Mouse (Mus musculus) left cerebral cortex, adult 6 months (tissue): Measurements from ENCODE around the gene Mmd2. TPM values are rescaled to one million over a fixed set of nuclear protein-coding genes. Genes with fewer than 3 reads are reported as not detected.

ENCODE experiments used
- long read RNA-seq, 2 experiments: library from polyadenylated mRNA; unstranded; transcript quantifications; one replicate each; pipeline ENCODE4 v2.0.0; 2019 to 2020
- polyA plus RNA-seq: library from polyadenylated mRNA; unstranded; fragments of <200 nt; fragmentation: Nextera tagmentation; gene quantifications from 2 replicates; pipeline ENCODE4 v1.2.3, GENCODE M21; 2021

Gene Mmd2
- 116 and 144 TPM in 2 replicates for polyA plus RNA-seq
- long read RNA-seq, experiment 1, transcript Mmd2-201 (7 exons, 3,317 nt) = major isoform, 1,577 of 1,770 reads
- long read RNA-seq, experiment 1, partial matches to known transcripts = 66 of 1,770 reads
- long read RNA-seq, experiment 1, other reads (novel, unspliced or antisense) = 127 of 1,770 reads
- long read RNA-seq, experiment 2, transcript Mmd2-201 (7 exons, 3,317 nt) = major isoform, 200 of 316 reads
- long read RNA-seq, experiment 2, partial matches to known transcripts = 9 of 316 reads
- long read RNA-seq, experiment 2, other reads (novel, unspliced or antisense) = 107 of 316 reads

DNA sequence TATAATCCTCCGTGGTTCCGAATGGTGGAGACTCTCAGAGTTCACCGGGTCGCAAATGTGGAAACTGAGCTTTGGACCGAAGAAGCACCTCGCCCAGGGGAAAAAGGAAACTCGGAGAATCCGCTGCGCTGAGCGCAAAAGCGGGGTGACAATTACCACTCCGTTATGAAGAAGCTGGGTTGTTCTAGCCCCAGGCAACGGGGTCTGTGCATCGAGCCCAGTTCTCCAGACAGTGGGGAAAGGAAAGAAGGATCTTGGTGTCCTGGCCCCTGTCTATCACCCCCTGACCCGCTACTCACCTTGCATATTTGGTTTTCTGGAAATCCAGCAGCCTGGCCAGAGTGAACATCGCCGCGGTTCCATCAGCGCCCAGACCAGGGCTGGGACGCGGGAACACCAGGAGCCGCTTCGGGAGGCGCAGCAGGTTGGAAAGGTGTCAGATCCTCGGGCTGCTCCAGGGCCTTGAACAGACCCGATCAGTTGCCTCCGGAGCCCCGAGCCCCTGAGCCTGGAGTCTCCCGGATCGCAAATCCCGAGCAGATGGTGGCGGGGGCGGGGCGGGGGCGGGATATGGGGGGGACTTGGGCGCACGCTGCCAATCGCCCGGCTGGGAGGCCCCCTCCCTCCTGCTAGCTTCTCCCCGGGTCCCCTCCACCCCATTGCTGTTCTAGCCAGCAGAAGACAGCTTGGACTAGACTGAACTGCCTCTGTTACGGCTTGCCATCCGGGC, at the start of gene Mmd2:
Gene Mmd2 (minus strand): TSS at position 542 of the 730 bp plus-strand sequence.

DNA sequence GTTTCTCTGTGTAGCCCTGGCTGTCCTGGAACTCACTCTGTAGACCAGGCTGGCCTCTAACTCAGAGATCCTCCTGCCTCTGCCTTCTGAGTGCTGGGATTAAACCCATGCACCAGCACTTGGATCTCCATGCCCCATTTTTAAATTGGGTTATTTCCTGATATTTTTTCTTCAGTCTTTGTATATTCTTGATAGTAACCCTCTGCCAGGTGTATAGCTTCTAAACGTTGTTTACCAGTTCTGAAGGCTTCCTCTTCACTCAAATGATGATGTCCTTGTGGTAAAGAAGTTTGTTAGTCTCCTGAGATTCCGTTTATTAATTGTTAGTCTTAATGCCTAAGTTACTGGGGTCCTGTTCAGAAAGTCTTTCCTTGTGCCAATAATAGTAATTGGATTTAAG, 18.8 kb upstream of the Mmd2 start, which contains the start of gene Wipi2:
Gene Wipi2 (plus strand): TSS at position 301 of the 400 bp plus-strand sequence.

DNA sequence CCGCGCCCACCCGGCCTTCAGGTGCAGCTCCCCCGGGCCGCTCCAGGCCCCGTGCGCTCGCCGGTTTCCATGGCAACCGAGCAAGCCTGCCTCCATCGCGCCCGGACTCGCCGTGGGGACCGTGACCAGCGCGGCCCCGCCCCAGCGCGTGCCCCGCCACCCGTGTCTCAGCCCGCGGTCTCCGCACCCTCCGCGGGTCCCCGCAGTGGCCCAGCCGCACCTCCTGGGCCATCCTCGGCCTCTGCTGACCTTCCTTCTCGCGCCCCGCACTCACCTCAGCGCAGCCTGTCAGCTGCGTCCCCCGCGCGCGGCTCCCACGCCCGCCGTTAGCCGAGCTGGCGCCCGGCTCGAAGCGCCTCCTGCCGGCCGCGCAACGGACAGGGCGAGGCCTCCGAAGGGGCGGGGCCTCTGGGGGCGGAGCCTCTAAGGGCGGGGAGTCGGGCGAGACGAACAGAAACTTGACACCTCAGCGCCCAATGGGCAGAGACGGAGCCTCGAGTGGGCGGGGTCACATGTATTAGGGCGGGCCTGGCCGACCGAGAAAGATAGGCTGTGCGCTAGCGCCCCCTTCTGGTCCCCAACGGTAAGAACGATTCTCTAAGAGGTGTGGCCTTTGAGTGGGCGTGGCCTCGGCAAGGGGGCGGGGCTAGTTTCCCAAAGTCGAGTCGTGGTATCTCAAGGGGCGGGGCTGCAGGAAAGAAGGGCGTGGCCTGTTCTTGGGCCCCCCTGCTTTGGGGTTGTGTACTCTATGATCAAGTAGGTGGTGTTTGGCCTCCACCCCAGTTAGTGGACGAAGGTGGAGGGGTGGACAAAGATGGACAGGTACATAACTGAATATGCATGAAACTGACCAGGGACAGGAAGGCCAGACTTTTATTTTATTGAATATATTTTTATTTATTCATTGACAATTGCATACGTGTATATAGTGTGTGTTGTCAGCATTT, 57.6 kb downstream of the Mmd2 start, which contains the start of gene Radil:
Gene Radil (minus strand): TSS at position 393 of the 947 bp plus-strand sequence.

DNA sequence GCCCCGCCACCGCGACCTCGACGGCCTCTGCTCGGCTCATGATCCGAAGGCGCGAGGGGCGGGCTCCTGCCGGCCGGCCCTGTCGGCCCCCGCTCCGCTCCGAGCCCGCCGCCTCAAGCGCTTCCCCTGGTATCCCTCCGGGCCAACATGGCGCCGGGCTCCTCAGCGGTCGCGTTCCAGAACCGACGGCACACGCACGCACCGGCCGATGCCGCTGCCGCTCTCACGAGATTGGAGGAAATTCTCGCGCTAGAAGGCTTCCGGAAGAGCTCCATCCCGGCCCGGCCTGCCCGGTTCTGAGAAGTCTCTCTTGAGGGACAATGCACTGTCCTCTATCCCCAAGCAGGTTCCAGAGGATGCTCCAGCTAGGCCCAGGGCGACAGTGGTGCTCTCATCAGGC, 78.7 kb downstream of the Mmd2 start, which contains the start of gene Papolb:
Gene Papolb (minus strand): TSS at position 162 of the 400 bp plus-strand sequence.

Other genes with a start within 250 kb of the Mmd2 start
- gene Foxk1, start 207.3 kb downstream of the Mmd2 start, polyA plus RNA-seq = 1.8 and 33.7 TPM in 2 replicates
- 7.7 and 8.9 TPM in 2 replicates for gene Ap5z1, start 144.9 kb downstream of the Mmd2 start, polyA plus RNA-seq
- gene Papolb, start 78.7 kb downstream of the Mmd2 start, polyA plus RNA-seq = 0.03 TPM in 1 of 2 replicates, not detected in the other
- 3.5 and 6.1 TPM in 2 replicates for gene Radil, start 57.7 kb downstream of the Mmd2 start, polyA plus RNA-seq
- gene Wipi2, start 18.9 kb upstream of the Mmd2 start, polyA plus RNA-seq = 30.8 and 39.9 TPM in 2 replicates
- gene Slc29a4, start 83.7 kb upstream of the Mmd2 start, polyA plus RNA-seq = 3.2 and 5.5 TPM in 2 replicates
- 2.8 and 9.3 TPM in 2 replicates for gene Tnrc18, start 208.9 kb upstream of the Mmd2 start, polyA plus RNA-seq